Mouse (Mus musculus) ES-Bruce4 (cell line): ENCODE measurements around the gene Mcmbp.

ENCODE experiments used
- CTCF ChIP-seq: IDR thresholded peaks from one replicate; pipeline ENCODE4 v1.8.1; 2011; ENCODE audit warnings: low read depth, low read length
- EP300 ChIP-seq: IDR thresholded peaks from 2 replicates; pipeline ENCODE4 v1.6.1; 2011; ENCODE audit warnings: low read depth, low read length; ENCODE audit not compliant: insufficient read depth
- POLR2A ChIP-seq: IDR thresholded peaks from one replicate; pipeline ENCODE4 v1.8.1; 2011; ENCODE audit warnings: low read length; ENCODE audit not compliant: insufficient read depth

DNA sequence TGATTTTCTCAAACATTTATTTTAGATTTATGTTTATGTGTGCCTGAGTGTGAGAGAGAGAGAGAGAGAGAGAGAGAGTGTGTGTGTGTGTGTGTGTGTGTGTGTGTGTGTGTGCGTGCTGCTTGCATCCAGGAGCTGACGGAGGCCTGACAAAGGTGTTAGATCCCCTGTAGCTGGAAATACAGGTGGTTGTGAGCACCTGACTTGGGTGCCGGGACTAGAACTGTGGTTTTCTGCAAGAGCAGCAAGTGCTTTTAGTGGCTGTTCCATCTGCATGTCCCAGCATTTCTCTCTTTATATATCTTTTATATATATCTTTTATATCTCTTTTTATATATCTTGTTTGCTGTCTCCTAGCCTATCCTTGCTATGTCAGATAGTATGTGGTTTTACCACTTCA, 41.6 kb upstream of the Mcmbp start:
- no peak for TF ChIP-seq POLR2A
- no peak for TF ChIP-seq EP300
- no peak for TF ChIP-seq CTCF
